Mouse (Mus musculus): Measurements from ENCODE around the gene Eps8.
"Not testable (repeated sequence)": the region's sequence is repeated elsewhere in the genome, so short reads cannot be mapped to it uniquely, and the experiment has no call there.

DNA sequence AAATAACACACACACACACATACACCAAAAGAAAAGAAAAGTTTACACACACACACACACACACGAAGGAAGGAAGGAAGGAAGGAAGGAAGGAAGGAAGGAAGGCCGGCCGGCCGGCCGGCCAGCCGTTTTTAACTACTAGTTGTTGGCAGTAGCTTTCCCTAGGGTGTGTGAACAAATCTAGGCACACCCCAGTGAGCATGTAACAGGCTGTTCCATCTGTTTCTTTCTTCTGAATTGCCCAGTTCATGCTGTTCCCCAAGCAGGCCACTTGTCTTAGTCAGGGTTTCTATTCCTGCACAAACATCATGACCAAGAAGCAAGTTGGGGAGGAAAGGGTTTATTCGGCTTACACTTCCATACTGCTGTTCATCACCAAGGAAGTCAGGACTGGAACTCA, 208.6 kb downstream of the Eps8 start:
- TF ChIP-seq POLR2A (IDR thresholded peaks at IDR 0.05; ENCODE audit: low read depth, low read length); CTCF (conservative IDR thresholded peaks at IDR 0.05; ENCODE audit: insufficient read depth, insufficient read length, low read depth, low read length): not testable (repeated sequence)
